Mouse (Mus musculus) adrenal gland, postnatal 10 days (tissue): ENCODE measurements around the gene Anks1b. TPM values are rescaled to one million over a fixed set of nuclear protein-coding genes. Genes with fewer than 3 reads are reported as not detected.
A peak's percentile ranks its signal among the peaks of the same experiment; 100 is the strongest.

Experiments
- DNase-seq: peaks from one replicate; pipeline ENCODE4 v3.0.0; 2021; ENCODE audit warnings: mixed read lengths
- total RNA-seq, 2 experiments: library from RNA; stranded (reverse); gene quantifications; 2 replicates each; pipeline ENCODE4 v1.2.3; 2021

Anks1b gene
- total RNA-seq, 2 experiments from 2014 or later: 1.7 to 2.0 TPM

DNA sequence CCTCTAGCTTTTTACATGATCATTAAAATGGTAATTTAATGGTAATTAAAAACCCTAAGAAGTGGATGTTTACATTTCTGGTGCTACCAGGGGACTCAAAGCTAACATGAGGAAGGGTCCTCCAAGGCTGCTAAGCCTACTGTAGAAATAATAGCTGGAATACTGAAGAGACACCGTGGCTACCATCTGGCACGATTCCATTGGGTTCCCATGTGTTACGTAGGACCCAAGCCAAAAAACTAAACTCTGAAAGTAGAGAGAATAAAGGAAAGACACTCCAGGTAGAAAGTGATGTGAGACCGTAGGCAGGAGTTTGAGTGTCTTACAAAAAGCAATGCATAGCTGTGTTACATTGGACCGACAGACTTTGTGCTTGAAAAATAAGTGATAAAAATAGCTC is 317.1 kb downstream of the Anks1b start:
- DNase-seq: no peak

DNA sequence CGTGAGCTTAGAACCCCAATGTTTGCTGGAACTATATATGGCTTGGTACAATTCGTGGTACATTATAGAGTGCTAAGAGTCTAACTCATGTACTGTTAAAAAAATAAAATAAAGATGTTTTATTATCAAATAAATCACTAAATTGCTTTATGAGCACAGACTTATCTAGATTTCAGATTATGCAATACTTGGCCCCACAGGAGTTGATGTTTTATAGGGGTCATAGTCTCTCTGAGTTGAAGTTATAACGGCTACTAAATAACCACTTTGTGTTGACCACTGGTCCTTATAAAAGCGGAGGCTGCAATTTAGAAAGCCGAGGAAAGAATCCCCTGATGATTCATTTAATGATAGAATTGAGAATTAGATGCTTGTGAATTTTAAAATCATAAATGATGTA is 323.6 kb downstream of the Anks1b start:
- no peak for DNase-seq

DNA sequence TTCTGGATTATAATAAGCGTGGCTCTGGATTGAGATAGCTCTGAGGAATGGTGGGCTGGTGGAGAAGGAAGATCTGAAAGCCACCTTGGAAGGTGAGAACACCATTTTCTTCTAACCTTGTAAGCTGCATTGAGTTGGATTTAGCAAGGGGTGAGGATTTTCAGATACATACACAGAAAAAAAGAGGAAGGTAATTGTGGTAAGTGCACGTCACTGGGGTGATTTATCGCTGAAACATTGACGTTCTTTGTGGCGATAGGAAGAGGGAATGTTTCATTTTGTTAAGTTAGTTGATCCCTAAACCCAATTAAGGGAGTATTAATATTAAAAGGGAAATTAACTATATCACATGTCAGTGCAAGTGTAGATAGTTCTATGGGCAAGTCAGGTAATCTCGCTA is 336.7 kb downstream of the Anks1b start:
- DNase-seq: no peak

DNA sequence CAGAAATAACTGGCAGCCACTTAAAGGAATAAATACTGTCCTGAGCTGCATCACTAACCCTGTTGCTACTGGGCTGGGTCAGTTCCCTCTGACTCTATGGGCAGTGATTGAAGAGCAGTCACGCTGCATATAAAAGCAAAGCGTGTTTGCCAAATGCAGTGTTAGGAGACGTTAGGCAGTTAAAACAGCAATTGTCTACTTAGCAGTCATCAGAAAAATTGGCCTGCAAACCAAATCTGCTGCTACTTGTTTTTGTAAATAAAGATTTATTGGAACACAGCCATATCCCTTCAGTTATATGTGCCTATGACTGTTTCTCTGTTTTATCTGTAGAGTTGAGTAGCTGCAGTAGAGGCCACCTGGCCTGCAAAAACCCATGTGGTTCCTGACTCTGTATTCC is 347.2 kb downstream of the Anks1b start:
- DNase-seq: no peak

DNA sequence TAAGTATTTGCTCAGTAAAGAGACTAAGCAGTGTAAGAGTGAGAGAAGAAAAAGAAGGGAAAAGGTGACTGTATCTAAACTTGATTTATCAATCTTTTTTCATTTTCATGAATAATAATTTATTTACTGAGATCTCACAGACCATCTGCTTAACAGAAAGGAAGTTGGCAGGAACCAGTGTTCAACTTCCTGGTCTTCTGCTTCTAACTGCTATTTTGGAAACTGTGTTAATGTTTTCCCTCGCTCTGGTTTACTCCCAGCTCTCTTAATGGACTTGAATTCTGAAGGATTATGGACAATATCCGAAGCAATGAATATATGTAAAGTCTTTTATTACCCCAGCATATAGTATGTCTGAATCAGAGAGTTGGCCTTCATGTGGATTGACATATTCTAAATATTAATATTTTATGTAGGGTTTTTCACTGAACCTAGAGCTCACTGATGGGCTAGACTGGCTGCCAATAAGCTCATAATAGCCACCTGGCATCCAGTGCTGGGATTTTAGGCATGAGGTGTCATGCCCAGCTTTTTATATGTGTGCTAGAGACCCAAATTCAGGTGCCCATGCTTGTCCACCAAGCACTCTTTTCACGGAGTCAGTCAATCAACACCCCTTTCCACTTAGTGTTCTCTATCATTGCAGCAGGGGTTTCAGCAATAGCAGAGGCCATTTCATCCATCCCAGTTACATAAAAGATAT is 349.6 kb downstream of the Anks1b start:
- DNase-seq: no peak

DNA sequence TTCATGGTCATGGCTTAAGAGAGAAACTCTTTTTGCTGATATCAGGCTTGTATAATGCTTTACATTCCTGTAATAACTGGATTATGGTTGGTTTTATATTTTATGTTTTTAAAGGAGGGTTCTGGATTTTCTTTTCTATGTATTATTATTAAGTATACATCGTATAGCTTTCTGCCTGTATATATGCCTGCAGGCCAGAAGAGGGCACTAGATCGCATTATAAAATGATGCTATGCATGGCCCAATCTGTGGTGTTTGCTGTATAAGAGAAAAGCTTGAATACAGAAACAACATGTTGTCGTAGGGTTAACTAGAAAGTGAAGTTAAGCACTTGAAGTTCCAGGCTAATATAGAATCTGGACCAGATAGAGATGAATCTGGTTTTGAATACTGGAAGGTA is 362.0 kb downstream of the Anks1b start:
- DNase-seq: no peak

DNA sequence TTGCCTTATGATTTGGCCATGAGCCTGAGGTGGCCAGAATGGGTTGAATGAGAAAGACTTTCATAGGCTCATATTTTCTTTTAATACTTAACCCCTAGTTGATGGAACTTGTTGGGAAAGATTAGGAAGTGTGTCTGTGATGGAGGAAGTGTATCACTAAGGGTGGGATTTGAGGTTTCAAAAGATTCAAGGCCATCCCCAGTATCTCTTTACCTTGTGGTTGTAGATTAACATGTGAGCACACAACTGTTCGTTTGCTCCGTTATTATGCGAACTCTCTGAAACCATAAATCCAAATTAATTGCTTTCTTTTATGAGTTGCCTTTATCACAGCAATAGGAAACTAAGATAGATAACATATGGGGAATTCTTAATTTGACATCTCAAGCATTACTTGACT is 364.0 kb downstream of the Anks1b start:
- DNase-seq: no peak

DNA sequence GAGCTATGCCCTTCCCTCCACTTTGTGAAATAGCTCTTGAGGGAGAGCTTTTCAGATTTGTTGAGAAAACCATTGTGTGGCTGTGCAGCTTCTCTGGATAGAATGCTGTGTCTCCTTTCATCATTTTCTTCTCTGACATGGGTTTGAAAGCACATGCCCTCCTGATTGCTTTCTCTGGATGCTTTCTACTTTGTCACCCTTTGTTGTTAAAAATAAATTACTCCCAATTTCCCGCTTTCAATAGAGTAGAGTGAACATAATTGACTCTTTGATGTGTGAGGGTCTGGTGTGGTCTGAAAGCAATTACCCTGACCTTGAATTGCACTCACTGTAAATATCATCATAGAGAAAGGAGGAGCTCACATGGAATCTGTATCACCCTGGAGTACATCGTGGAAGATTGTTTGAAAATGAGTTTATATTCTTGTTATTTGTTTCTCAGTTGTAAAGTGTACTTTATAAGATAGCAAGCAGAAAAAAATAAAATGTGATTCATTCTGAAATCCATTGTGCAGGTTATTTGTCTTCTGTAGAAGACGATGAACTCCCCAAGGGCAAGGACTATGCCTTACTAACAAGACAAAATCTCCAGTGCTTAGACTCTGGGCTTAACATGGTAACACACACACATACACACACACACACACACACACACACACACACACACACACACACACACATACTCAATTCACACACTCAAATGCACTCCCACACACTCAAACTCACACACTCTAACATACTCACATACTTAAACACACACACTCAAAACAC is 385.8 kb downstream of the Anks1b start:
- no peak for DNase-seq

DNA sequence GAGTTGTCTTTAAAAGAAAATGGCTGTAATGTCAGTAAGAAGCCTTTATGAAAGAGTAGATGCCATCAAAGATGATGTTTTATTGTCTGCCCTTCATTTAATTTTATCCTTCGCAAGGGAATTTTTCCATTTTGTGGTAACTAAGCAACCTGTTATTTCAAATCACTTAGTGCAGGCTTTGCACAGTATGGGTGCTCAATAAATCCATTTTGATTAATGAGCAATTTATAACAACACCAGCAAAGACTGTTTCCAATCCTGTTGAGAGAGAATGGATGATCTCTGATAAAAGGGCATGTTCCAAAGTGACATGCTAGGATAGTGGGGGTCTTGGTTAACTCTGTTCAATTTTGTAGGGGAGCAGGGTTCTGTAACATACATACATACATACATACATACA is 398.0 kb downstream of the Anks1b start:
- no peak for DNase-seq

DNA sequence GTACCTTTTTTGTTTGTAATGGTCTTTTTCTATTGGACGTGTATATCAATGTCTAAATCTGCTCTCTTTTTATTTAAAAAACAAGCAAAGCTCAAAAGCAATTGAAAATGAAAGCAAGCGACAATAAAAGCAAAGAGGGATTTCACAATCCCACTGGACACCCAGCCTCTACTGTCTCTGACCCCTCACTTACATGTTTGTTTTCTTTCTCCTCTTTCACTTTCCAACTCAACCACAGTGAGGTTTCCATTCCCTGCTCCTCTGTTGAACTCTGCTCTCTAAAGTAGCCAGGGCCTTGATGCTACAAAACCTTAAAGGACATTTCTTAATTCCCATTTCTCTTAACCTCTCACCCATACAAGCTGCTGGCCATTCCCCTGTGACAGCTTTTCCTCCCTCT is 400.0 kb downstream of the Anks1b start:
- no peak for DNase-seq

DNA sequence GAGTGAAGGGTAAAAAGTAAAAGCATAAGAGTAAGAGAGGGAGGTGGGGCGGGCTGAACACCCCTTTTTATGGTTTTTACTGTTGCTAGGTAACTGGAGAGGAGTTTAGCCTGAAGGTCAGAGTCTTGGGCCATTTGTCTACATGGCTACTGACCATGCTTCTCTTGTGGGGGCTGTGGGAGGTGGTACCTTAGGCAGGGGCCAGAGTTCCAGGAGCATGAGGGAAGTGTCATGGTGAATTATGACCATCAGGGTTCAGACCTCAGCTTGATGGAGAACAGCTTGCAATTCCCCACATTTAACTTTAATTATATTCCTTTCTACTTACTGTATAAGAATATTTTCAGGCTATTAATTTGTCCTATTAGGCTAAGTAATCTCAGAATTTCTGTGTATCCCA is 413.3 kb downstream of the Anks1b start:
- no peak for DNase-seq

DNA sequence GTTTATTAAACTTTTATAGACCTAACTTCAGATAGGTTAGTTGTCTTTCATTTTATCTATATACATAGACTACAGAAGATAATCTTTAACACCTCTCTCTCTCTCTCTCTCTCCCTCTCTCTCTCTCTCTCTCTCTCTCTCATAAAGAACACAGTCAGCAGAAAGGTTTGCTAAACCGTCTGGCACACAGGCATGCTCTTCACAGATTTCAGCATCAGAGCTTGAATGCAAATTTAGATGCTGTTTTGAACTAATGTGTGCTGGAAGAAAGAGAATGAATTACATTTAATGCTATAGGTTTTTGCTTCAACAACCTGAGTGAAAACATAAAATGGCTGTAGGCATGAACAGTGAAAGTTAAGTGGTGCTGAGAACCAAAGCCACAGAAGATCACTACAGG is 429.9 kb downstream of the Anks1b start:
- DNase-seq: no peak

DNA sequence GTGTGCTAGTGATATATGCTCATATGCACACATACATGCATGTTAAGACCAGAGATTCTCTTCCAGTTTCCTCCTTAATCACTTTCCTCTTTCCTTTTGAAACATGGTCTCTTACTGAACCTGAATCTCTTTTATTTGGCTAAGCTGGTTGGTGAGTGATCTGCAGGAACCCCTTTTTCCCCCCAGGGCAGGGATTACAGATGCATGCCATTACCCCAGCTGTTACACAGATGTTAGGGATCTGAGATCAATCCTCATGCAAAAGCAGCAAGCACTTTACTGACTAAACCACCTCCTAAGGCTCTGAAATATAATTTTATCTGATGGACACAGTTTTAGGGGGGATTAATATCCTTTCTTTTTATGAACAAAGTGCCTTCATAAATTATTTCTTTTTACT is 432.8 kb downstream of the Anks1b start:
- DNase-seq: no peak

DNA sequence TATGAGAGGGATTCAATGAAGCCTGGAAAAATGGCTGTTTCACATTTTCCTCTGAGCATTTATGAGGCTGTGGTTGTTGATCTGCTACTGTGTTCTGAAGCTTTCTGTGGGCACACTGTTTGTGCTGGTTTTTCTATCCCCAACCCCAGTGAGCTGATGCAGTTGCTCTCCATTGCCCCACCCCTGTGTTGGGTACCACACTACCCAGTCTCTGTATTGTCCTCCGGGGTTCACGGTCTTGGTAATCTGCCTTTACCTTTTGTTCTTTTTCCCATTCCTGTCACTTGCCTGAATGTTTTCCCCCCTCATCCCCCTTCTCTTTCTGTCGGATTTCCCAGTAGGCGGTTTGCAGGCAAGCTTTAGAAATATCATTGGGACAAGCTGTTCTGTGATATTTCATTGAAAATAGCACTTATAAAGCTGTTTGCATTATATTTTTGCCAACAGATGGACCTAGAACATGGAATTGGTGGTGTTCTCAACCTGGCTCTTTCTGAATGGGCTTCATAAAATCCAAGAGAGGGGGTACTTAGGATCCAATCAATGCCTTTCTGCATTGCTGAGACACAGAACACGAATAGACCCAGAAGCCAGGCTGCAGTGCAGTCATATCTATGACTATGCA is 434.7 kb downstream of the Anks1b start:
- no peak for DNase-seq

DNA sequence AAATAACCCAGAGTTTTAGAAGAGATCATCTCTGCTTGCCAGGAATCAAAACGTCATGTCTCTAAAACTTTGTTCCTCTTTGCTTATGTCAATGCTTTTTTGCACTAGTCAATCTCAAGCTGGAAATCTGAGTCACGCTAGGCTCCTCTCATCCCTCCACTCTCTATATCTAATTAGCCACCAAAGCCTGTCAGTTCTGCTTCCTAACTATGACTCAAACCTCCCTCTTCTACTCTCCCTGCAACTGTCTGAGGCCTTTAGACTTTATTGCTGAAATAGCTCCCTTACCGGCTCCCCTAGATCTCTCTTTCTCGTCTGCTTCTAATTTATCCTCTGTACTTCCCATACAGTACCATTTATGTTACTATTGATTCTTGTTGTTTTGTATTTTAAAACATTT is 456.5 kb downstream of the Anks1b start:
- no peak for DNase-seq

DNA sequence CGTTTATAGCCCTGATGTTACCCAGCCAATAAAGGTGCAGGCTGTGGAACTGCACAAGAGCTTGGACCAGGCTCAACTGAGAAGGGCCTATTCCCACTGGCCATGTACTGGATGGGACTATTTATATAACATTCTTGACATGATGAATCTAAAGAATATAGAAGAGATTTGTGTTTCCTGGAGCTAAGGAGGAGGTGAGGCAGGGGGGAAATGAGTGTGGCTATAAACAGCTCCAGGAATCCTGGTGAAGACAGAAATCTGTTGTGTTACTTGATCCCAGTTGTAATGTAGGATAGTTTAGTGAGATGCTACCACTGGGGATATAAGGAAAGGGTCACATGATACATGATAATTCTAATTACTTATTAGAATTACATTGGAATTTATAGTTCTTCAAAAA is 472.1 kb downstream of the Anks1b start:
- no peak for DNase-seq

DNA sequence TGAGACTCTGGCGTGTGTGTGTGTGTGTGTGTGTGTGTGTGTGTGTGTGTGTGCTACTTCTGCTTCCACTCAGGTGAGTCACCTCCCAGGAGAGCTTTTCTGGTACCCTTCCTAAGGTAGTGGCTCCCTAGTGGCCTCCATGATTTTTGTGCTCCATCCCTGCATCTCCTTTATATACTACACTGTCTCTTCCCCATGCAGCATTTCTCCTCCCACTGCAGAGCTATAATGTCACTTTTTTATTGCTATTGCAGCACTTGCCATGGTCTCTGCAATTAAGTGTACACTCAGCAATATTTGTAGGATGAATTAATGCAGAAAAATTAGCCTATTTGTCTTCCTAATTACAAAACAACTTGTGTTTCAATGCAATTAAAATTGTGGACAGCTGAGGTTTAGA is 482.9 kb downstream of the Anks1b start:
- DNase-seq: no peak

DNA sequence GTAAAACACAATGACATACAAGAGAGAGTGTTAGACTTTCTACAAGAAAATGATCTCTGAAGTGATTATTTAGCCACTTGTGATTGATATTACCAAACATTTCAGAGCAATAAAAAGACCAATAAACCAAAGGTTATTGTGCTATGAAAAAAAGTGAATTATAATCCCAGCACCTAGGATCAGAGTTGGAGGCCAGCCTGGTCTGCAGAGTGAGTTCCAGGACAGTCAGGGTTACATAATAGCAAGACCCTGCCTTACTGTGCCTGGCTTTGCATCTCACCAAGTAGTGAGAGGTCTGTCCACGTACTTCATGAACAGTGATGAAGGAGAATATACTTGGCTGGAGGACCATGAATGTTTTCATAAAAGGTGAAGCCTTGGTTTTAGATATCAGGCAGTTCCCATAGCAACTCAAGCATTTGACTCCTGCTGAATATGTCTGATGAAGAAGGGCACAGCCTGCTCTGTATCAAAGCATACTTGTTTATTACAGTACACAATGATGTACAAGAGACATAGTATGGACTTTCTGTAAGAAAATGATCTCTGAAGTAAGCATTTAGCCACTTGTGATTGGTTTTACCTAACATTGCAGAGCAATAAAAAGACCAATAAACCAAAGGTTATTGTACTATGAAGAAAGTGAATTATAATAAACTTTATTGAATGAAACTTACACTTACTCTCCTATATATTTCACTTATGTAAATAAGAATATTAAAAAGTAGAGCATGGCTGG is 484.0 kb downstream of the Anks1b start:
- DNase-seq: no peak

DNA sequence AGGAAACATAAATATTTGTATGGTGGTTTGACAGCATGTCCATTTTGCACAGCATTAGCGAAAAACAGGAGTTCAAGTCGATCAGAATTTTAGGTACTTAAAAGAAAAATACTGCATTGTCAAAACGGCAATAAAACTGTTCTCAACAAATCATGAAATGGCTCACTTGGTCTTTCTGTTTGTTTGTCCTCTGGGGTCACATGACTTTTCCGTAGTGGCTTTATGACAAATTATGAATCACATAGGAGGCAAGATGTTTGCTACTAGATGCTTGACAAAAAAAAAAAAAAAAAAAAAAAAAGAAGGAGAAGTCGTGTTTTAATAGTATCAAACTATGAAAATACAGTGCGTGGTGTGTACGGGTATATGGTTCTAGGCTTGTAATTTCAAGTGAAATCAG is 495.7 kb downstream of the Anks1b start:
- DNase-seq: no peak

DNA sequence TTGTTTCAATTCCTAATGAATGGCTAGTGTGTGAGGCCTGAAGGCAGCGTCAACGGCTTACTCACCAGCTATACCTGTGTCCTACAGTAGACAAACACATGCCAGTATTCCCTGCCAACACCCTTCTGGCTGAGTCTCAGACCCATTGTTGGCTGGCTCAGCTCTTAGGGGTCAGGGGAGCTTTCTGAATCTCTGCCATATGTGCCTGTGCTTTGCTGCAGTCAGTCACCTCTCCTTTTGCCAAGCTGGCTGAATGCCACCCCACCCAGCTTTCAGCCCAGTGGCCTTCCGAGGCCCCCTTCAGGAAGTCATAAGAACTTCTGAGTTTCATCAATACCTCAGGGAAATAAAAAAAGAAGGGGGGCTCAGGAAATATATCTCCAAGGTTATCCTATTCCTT is 497.4 kb downstream of the Anks1b start:
- DNase-seq: peak; percentile 72

DNA sequence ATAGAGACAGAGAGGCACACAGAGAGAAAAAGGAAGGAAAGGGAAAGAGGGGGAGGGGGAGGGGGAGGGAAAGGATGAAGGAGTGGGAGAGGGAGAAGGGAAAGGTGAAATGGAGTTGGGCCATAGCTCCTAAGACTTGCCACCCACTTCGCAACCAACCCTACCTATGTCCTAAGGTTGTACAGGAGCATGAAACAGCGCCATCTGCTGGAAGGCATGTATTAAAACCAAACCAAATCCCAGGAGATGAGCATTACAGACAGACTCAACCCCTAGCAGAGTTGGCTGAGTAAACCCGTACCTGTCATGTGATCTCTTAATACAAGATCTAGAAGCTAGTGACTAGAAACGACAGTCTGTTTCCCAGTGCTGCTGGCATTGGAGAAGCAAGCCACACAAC is 500.2 kb downstream of the Anks1b start:
- peak; percentile 65 for DNase-seq

DNA sequence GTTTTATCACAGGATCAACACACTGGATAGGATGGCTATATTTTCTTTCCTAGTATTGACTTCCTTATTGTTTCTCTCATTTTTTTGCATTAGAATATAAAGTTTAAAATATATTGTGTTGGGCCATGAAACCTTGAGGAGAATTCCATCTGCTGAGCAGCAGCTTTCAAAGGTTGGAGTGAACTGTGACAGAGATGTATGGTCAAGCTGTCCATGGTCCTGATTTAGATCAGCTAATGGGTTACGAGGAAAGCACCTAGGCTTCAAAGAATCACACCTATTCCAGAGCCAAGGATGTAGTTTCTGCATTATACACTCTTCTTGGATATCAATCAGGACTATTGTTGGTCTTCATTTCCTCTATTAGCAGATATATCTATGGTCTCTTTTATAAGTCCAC is 503.3 kb downstream of the Anks1b start:
- DNase-seq: peak; percentile 8

DNA sequence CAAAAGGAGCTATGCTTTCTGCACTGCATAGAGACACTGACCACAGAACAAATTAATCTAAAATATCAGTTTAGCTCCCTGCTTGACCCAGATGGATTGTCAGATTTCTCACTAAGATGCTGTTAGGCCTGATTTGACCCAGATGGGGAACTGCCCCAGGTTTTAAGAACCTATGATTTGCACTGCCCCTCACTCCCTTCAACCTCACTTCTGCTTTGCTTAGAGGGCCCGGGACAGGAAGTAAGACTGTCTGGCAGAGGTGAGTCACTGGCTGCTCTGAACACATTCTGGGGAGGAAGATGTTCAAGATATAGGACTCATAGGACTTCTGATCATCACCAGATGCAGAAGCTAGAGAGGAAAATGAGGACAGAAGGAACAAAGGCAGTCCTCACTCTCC is 506.8 kb downstream of the Anks1b start:
- DNase-seq: no peak
